Mouse (Mus musculus) hindbrain, embryonic 12.5 days (tissue): ENCODE data around the gene Tmem254b. TPM values are rescaled to one million over a fixed set of nuclear protein-coding genes. Genes with fewer than 3 reads are reported as not detected.
A peak's percentile ranks its signal among the peaks of the same experiment; 100 is the strongest.
"Not testable (repeated sequence)": the region's sequence is repeated elsewhere in the genome, so short reads cannot be mapped to it uniquely, and the experiment has no call there.

Experiments used
- ATAC-seq: fragments of 200-750 bp; cut with Nextera tagmentation; 2 replicates; pipeline ENCODE4 v1.8.0; 2017; ENCODE audit warnings: moderate TSS enrichment; ENCODE audit not compliant: low FRiP score
- H3K27ac ChIP-seq: fragments of 300-500 bp; sonication (generic); 2 replicates; pipeline ENCODE4 v1.5.1; 2016; ENCODE audit warnings: mild to moderate bottlenecking
- H3K27me3 ChIP-seq: fragments of 300-500 bp; sonication (generic); 2 replicates; pipeline ENCODE4 v1.6.1; 2016; ENCODE audit warnings: mild to moderate bottlenecking
- H3K36me3 ChIP-seq: fragments of 300-500 bp; sonication (generic); 2 replicates; pipeline ENCODE4 v1.6.1; 2016; ENCODE audit warnings: mild to moderate bottlenecking
- H3K4me1 ChIP-seq: fragments of 300-500 bp; sonication (generic); 2 replicates; pipeline ENCODE4 v1.6.1; 2016
- H3K4me2 ChIP-seq: fragments of 300-500 bp; sonication (generic); replicated peaks from 2 replicates; pipeline ENCODE4 v1.6.1; 2016; ENCODE audit warnings: mild to moderate bottlenecking
- H3K4me3 ChIP-seq: fragments of 300-500 bp; sonication (generic); 2 replicates; pipeline ENCODE4 v1.5.1; 2016; ENCODE audit warnings: mild to moderate bottlenecking
- H3K9ac ChIP-seq: fragments of 300-500 bp; sonication (generic); 2 replicates; pipeline ENCODE4 v1.6.1; 2016; ENCODE audit warnings: mild to moderate bottlenecking, moderate library complexity
- H3K9me3 ChIP-seq: fragments of 300-500 bp; sonication (generic); replicated peaks from 2 replicates; pipeline ENCODE4 v1.6.1; 2016; ENCODE audit warnings: mild to moderate bottlenecking
- WGBS: fragments of 180-500 bp; shearing (Covaris S2); methylation state at CpG from one replicate; pipeline ENCODE4 v1.1.7; 2016; 5-methylcytosine and 5-hydroxymethylcytosine counted together
- polyA plus RNA-seq: library from polyadenylated mRNA; unstranded; fragments of >200 nt; fragmentation: Nextera tagmentation; extraction: Ambion mirVana; gene quantifications from 2 replicates; pipeline ENCODE4 v1.2.1, GENCODE M21; 2016

Gene Tmem254b
- 25.9 and 30.2 TPM in 2 replicates for polyA plus RNA-seq

- not testable (repeated sequence) for H3K27me3 ChIP-seq, H3K4me2 ChIP-seq, H3K4me3 ChIP-seq, H3K9ac ChIP-seq, H3K9me3 ChIP-seq, H3K27ac ChIP-seq, H3K4me1 ChIP-seq, H3K36me3 ChIP-seq
- WGBS, result no CpG with 5 or more reads among the region's 10 CpGs
- peak; percentile 61; the same call in 1 of the 2 replicates for ATAC-seq
Observed at GRCm38 (mm10) chr14:26206926-26207247, at the start of gene Tmem254b. Gene Tmem254b, minus strand, starts transcription at chr14:26207041.

GRCm38 (mm10) chr14:26237183-26237582 is 30.3 kb upstream of the Tmem254b start:
- not testable (repeated sequence) for ATAC-seq, H3K27me3 ChIP-seq, H3K9me3 ChIP-seq, H3K4me3 ChIP-seq, H3K9ac ChIP-seq, H3K27ac ChIP-seq, H3K4me1 ChIP-seq, H3K4me2 ChIP-seq, H3K36me3 ChIP-seq
- WGBS, result no CpG with 5 or more reads among the region's 2 CpGs

GRCm38 (mm10) chr14:26216233-26217000 is 9.6 kb upstream of the Tmem254b start:
- not testable (repeated sequence) for H3K27ac ChIP-seq, H3K4me1 ChIP-seq, ATAC-seq, H3K4me2 ChIP-seq, H3K36me3 ChIP-seq, H3K27me3 ChIP-seq, H3K9me3 ChIP-seq, H3K4me3 ChIP-seq, H3K9ac ChIP-seq
- whole genome bisulfite sequencing, result no CpG with 5 or more reads among the region's 5 CpGs

GRCm38 (mm10) chr14:26206197-26206925 is 480 bp downstream of the Tmem254b start:
- no CpG with 5 or more reads among the region's 44 CpGs for WGBS
- not testable (repeated sequence) for H3K9ac ChIP-seq, H3K27me3 ChIP-seq, H3K4me2 ChIP-seq, H3K36me3 ChIP-seq, H3K4me1 ChIP-seq, H3K27ac ChIP-seq, H3K4me3 ChIP-seq, H3K9me3 ChIP-seq
- ATAC-seq, result peak; percentile 84

GRCm38 (mm10) chr14:26197851-26198250 is 9.0 kb downstream of the Tmem254b start:
- not testable (repeated sequence) for H3K27me3 ChIP-seq, H3K36me3 ChIP-seq, H3K27ac ChIP-seq, H3K4me3 ChIP-seq, H3K4me2 ChIP-seq, H3K9me3 ChIP-seq, ATAC-seq, H3K9ac ChIP-seq, H3K4me1 ChIP-seq
- WGBS, result no CpG with 5 or more reads among the region's 3 CpGs

GRCm38 (mm10) chr14:26188361-26188760 is 18.5 kb downstream of the Tmem254b start:
- not testable (repeated sequence) for ATAC-seq, H3K4me2 ChIP-seq, H3K9ac ChIP-seq, H3K9me3 ChIP-seq, H3K4me1 ChIP-seq, H3K4me3 ChIP-seq, H3K36me3 ChIP-seq, H3K27me3 ChIP-seq, H3K27ac ChIP-seq
- no CpG with 5 or more reads among the region's 8 CpGs for WGBS

- not testable (repeated sequence) for ATAC-seq, H3K4me3 ChIP-seq, H3K27ac ChIP-seq, H3K36me3 ChIP-seq, H3K4me2 ChIP-seq, H3K4me1 ChIP-seq, H3K9ac ChIP-seq, H3K9me3 ChIP-seq, H3K27me3 ChIP-seq
- no CpG with 5 or more reads among the region's 9 CpGs for WGBS
Observed at GRCm38 (mm10) chr14:26186638-26187037, 20.2 kb downstream of the Tmem254b start.

GRCm38 (mm10) chr14:26182380-26182779 is 24.5 kb downstream of the Tmem254b start, which contains the start of gene Plac9b:
Gene Plac9b, minus strand, starts transcription at chr14:26182480.
- H3K4me3 ChIP-seq, H3K9ac ChIP-seq, H3K27ac ChIP-seq, ATAC-seq, H3K4me2 ChIP-seq, H3K36me3 ChIP-seq, H3K4me1 ChIP-seq, H3K9me3 ChIP-seq, H3K27me3 ChIP-seq: not testable (repeated sequence)
- no CpG with 5 or more reads among the region's 10 CpGs for WGBS

- not testable (repeated sequence) for H3K36me3 ChIP-seq, H3K4me3 ChIP-seq, H3K4me2 ChIP-seq, ATAC-seq, H3K27me3 ChIP-seq, H3K9me3 ChIP-seq, H3K9ac ChIP-seq, H3K4me1 ChIP-seq, H3K27ac ChIP-seq
- no CpG with 5 or more reads among the region's 10 CpGs for WGBS
Observed at GRCm38 (mm10) chr14:26181660-26182059, 25.2 kb downstream of the Tmem254b start.

- not testable (repeated sequence) for H3K4me2 ChIP-seq, H3K9ac ChIP-seq, H3K27me3 ChIP-seq, ATAC-seq, H3K4me1 ChIP-seq, H3K36me3 ChIP-seq, H3K9me3 ChIP-seq, H3K4me3 ChIP-seq, H3K27ac ChIP-seq
- no CpG with 5 or more reads among the region's 6 CpGs for WGBS
Observed at GRCm38 (mm10) chr14:26175028-26175427, 31.8 kb downstream of the Tmem254b start.

- not testable (repeated sequence) for H3K4me2 ChIP-seq, H3K9ac ChIP-seq, H3K9me3 ChIP-seq, H3K36me3 ChIP-seq, ATAC-seq, H3K4me1 ChIP-seq, H3K27ac ChIP-seq, H3K27me3 ChIP-seq, H3K4me3 ChIP-seq
- no CpG with 5 or more reads among the region's 3 CpGs for WGBS
Observed at GRCm38 (mm10) chr14:26173955-26174354, 32.9 kb downstream of the Tmem254b start.

- not testable (repeated sequence) for H3K9ac ChIP-seq, H3K9me3 ChIP-seq, H3K27ac ChIP-seq, ATAC-seq, H3K27me3 ChIP-seq, H3K4me3 ChIP-seq, H3K36me3 ChIP-seq, H3K4me1 ChIP-seq, H3K4me2 ChIP-seq
- WGBS, result no CpG with 5 or more reads among the region's 12 CpGs
Observed at GRCm38 (mm10) chr14:26165266-26165665, 41.6 kb downstream of the Tmem254b start.

GRCm38 (mm10) chr14:26162423-26162822 is 44.4 kb downstream of the Tmem254b start:
- H3K4me3 ChIP-seq, H3K4me2 ChIP-seq, H3K27me3 ChIP-seq, H3K27ac ChIP-seq, ATAC-seq, H3K4me1 ChIP-seq, H3K9me3 ChIP-seq, H3K9ac ChIP-seq, H3K36me3 ChIP-seq: not testable (repeated sequence)
- WGBS, result no CpG with 5 or more reads among the region's 5 CpGs
